Mouse (Mus musculus) kidney, postnatal 14 days (tissue): ENCODE results near the gene Arfip2.

ENCODE experiments used
- DNase-seq: peaks from one replicate; pipeline ENCODE4 v3.0.0; 2022; ENCODE audit warnings: mixed read lengths

Gene Arfip2

GRCm38 (mm10) chr7:105611767-105612166 is 28.4 kb downstream of the Arfip2 start:
- DNase-seq, result no peak

- DNase-seq, result no peak
Measured at GRCm38 (mm10) chr7:105608467-105608866, 31.7 kb downstream of the Arfip2 start.

- peak; percentile 91 for DNase-seq
Measured at GRCm38 (mm10) chr7:105602860-105603623, 37.2 kb downstream of the Arfip2 start.

GRCm38 (mm10) chr7:105590097-105590496 is 50.1 kb downstream of the Arfip2 start:
- no peak for DNase-seq

- no peak for DNase-seq
Measured at GRCm38 (mm10) chr7:105588325-105588912, 51.8 kb downstream of the Arfip2 start.
